Mouse (Mus musculus) neural tube, embryonic 12.5 days (tissue): ENCODE results near the gene Recql5. TPM values are rescaled to one million over a fixed set of nuclear protein-coding genes. Genes with fewer than 3 reads are reported as not detected.

ENCODE experiments used
- ATAC-seq: fragments of 200-750 bp; cut with Nextera tagmentation; 2 replicates; pipeline ENCODE4 v1.8.0; 2017; ENCODE audit warnings: low read depth, mild to moderate bottlenecking, moderate TSS enrichment, moderate library complexity; ENCODE audit not compliant: low FRiP score
- H3K27ac ChIP-seq: fragments of 300-500 bp; sonication (generic); 2 replicates; pipeline ENCODE4 v1.5.1; 2016
- H3K27me3 ChIP-seq: fragments of 300-500 bp; sonication (generic); replicated peaks from 2 replicates; pipeline ENCODE4 v1.6.1; 2016; ENCODE audit warnings: mild to moderate bottlenecking
- H3K36me3 ChIP-seq: fragments of 300-500 bp; sonication (generic); 2 replicates; pipeline ENCODE4 v1.6.1; 2016; ENCODE audit warnings: mild to moderate bottlenecking
- H3K4me1 ChIP-seq: fragments of 300-500 bp; sonication (generic); 2 replicates; pipeline ENCODE4 v1.6.1; 2016
- H3K4me2 ChIP-seq: fragments of 300-500 bp; sonication (generic); replicated peaks from 2 replicates; pipeline ENCODE4 v1.6.1; 2016; ENCODE audit warnings: mild to moderate bottlenecking
- H3K4me3 ChIP-seq: fragments of 300-500 bp; sonication (generic); 2 replicates; pipeline ENCODE4 v1.5.1; 2016
- H3K9ac ChIP-seq: fragments of 300-500 bp; sonication (generic); 2 replicates; pipeline ENCODE4 v1.6.1; 2016; ENCODE audit warnings: mild to moderate bottlenecking
- H3K9me3 ChIP-seq: fragments of 300-500 bp; sonication (generic); 2 replicates; pipeline ENCODE4 v1.6.1; 2016; ENCODE audit warnings: mild to moderate bottlenecking
- WGBS: fragments of 180-500 bp; shearing (Covaris S2); methylation state at CpG from one replicate; pipeline ENCODE4 v1.1.7; 2016; 5-methylcytosine and 5-hydroxymethylcytosine counted together
- polyA plus RNA-seq: library from polyadenylated mRNA; unstranded; fragments of >200 nt; fragmentation: Nextera tagmentation; extraction: Ambion mirVana; gene quantifications from 2 replicates; pipeline ENCODE4 v1.2.1, GENCODE M21; 2016

Gene Recql5
- polyA plus RNA-seq, 1 experiment from 2014 or later = 30.2 TPM

- H3K27me3 ChIP-seq = no peaks in the 10 kb centered on the region
- 0 out of 2 replicates have a peak overlapping the region, but pooled peaks have one; percentile 3 for H3K9ac ChIP-seq
- H3K4me2 ChIP-seq = no peak overlapping the region
- H3K4me1 ChIP-seq = no peaks in the 10 kb centered on the region
- no peak overlapping the region for H3K27ac ChIP-seq
- WGBS = 93% methylated on average over 9 of the region's 9 CpGs
- ATAC-seq = no peak
- H3K9me3 ChIP-seq = no peaks in the 10 kb centered on the region
- H3K4me3 ChIP-seq = no peak overlapping the region
- H3K36me3 ChIP-seq = peaks cover 45% of the 10 kb centered on the region
Measured at GRCm38 (mm10) chr11:115893071-115893470, 40.2 kb downstream of the Recql5 start.

- Histone ChIP-seq H3K4me2 (no peak overlapping the region), H3K9me3 (no peaks in the 10 kb centered on the region), H3K27me3 (no peaks in the 10 kb centered on the region), H3K4me3 (no peak overlapping the region), H3K4me1 (no peaks in the 10 kb centered on the region), H3K27ac (no peak overlapping the region), H3K9ac (no peak overlapping the region), H3K36me3 (peaks cover 45% of the 10 kb centered on the region)
- ATAC-seq = no peak
- WGBS = 62% methylated on average over 6 of the region's 6 CpGs
Measured at GRCm38 (mm10) chr11:115892213-115892612, 41.1 kb downstream of the Recql5 start.

GRCm38 (mm10) chr11:115889159-115889558, 44.1 kb downstream of the Recql5 start:
- WGBS = 96% methylated on average over 6 of the region's 6 CpGs
- H3K36me3 ChIP-seq = peaks cover 20% of the 10 kb centered on the region
- H3K4me3 ChIP-seq = no peak overlapping the region
- no peaks in the 10 kb centered on the region for H3K9me3 ChIP-seq
- peaks cover 6% of the 10 kb centered on the region; the same call in 1 of the 2 replicates for H3K27me3 ChIP-seq
- no peak overlapping the region for H3K4me2 ChIP-seq
- H3K27ac ChIP-seq = no peak overlapping the region
- H3K9ac ChIP-seq = no peak overlapping the region
- no peak for ATAC-seq
- H3K4me1 ChIP-seq = no peaks in the 10 kb centered on the region

- Histone ChIP-seq H3K9me3 (no peaks in the 10 kb centered on the region), H3K27me3 (peaks cover 16% of the 10 kb centered on the region), H3K36me3 (peaks cover 9% of the 10 kb centered on the region; the same call in 1 of the 2 replicates), H3K4me3 (no peak overlapping the region), H3K4me1 (no peaks in the 10 kb centered on the region), H3K4me2 (no peak overlapping the region), H3K27ac (no peak overlapping the region), H3K9ac (no peak overlapping the region)
- ATAC-seq = no peak
- WGBS = 89% methylated on average over 5 of the region's 5 CpGs
Measured at GRCm38 (mm10) chr11:115888020-115888419, 45.3 kb downstream of the Recql5 start.

GRCm38 (mm10) chr11:115886446-115886845, 46.8 kb downstream of the Recql5 start:
- Histone ChIP-seq H3K27ac (no peak overlapping the region), H3K4me2 (no peak overlapping the region), H3K9me3 (no peaks in the 10 kb centered on the region), H3K27me3 (peaks cover 23% of the 10 kb centered on the region), H3K4me1 (no peaks in the 10 kb centered on the region), H3K4me3 (no peak overlapping the region), H3K36me3 (no peaks in the 10 kb centered on the region), H3K9ac (no peak overlapping the region)
- ATAC-seq = no peak
- WGBS = 91% methylated on average over 11 of the region's 11 CpGs

GRCm38 (mm10) chr11:115885281-115885680, 48.0 kb downstream of the Recql5 start:
- Histone ChIP-seq H3K9ac (no peak overlapping the region), H3K4me3 (no peak overlapping the region), H3K27ac (no peak overlapping the region), H3K4me1 (no peaks in the 10 kb centered on the region), H3K9me3 (no peaks in the 10 kb centered on the region), H3K27me3 (peaks cover 23% of the 10 kb centered on the region), H3K4me2 (no peak overlapping the region), H3K36me3 (no peaks in the 10 kb centered on the region)
- WGBS = 73% methylated on average over 11 of the region's 11 CpGs
- ATAC-seq = no peak

- H3K4me1 ChIP-seq = no peaks in the 10 kb centered on the region
- H3K9ac ChIP-seq = no peak overlapping the region
- H3K27ac ChIP-seq = no peak overlapping the region
- peaks cover 23% of the 10 kb centered on the region for H3K27me3 ChIP-seq
- no peak overlapping the region for H3K4me2 ChIP-seq
- 87% methylated on average over 3 of the region's 3 CpGs for WGBS
- ATAC-seq = no peak
- H3K9me3 ChIP-seq = no peaks in the 10 kb centered on the region
- H3K36me3 ChIP-seq = no peaks in the 10 kb centered on the region
- no peak overlapping the region for H3K4me3 ChIP-seq
Measured at GRCm38 (mm10) chr11:115884361-115884760, 48.9 kb downstream of the Recql5 start.

- Histone ChIP-seq H3K4me2 (peak overlapping the region; percentile 19; the same call in 1 of the 2 replicates), H3K27ac (no peak overlapping the region), H3K36me3 (no peaks in the 10 kb centered on the region), H3K9ac (no peak overlapping the region; the same call in 1 of the 2 replicates), H3K4me3 (no peak overlapping the region), H3K4me1 (no peaks in the 10 kb centered on the region), H3K9me3 (no peaks in the 10 kb centered on the region), H3K27me3 (peaks cover 23% of the 10 kb centered on the region)
- 21% methylated on average over 17 of the region's 17 CpGs for WGBS
- ATAC-seq = no peak
Measured at GRCm38 (mm10) chr11:115883251-115883650, 50.0 kb downstream of the Recql5 start.

GRCm38 (mm10) chr11:115881002-115881401, 52.3 kb downstream of the Recql5 start:
- peaks cover 22% of the 10 kb centered on the region for H3K27me3 ChIP-seq
- H3K9me3 ChIP-seq = no peaks in the 10 kb centered on the region
- H3K27ac ChIP-seq = no peak overlapping the region
- ATAC-seq = no peak
- no peaks in the 10 kb centered on the region for H3K36me3 ChIP-seq
- no peaks in the 10 kb centered on the region for H3K4me1 ChIP-seq
- WGBS = 22% methylated on average over 5 of the region's 5 CpGs
- H3K9ac ChIP-seq = no peak overlapping the region
- H3K4me3 ChIP-seq = no peak overlapping the region
- no peak overlapping the region for H3K4me2 ChIP-seq

- WGBS = 87% methylated on average over 8 of the region's 8 CpGs
- Histone ChIP-seq H3K9ac (no peak overlapping the region), H3K4me2 (no peak overlapping the region), H3K36me3 (no peaks in the 10 kb centered on the region), H3K4me1 (no peaks in the 10 kb centered on the region), H3K4me3 (no peak overlapping the region), H3K27ac (no peak overlapping the region), H3K9me3 (no peaks in the 10 kb centered on the region), H3K27me3 (peaks cover 8% of the 10 kb centered on the region; the same call in 1 of the 2 replicates)
- no peak for ATAC-seq
Measured at GRCm38 (mm10) chr11:115878071-115878470, 55.2 kb downstream of the Recql5 start.

- Histone ChIP-seq H3K27ac (no peak overlapping the region), H3K27me3 (no peaks in the 10 kb centered on the region), H3K9me3 (no peaks in the 10 kb centered on the region), H3K4me2 (no peak overlapping the region), H3K4me3 (no peak overlapping the region), H3K9ac (no peak overlapping the region), H3K36me3 (no peaks in the 10 kb centered on the region), H3K4me1 (no peaks in the 10 kb centered on the region)
- 59% methylated on average over 6 of the region's 6 CpGs for WGBS
- no peak for ATAC-seq
Measured at GRCm38 (mm10) chr11:115877174-115877755, 56.0 kb downstream of the Recql5 start.

- H3K4me2 ChIP-seq = no peak overlapping the region
- H3K4me3 ChIP-seq = no peak overlapping the region
- H3K9ac ChIP-seq = no peak overlapping the region
- H3K36me3 ChIP-seq = no peaks in the 10 kb centered on the region
- H3K4me1 ChIP-seq = no peaks in the 10 kb centered on the region
- no peak overlapping the region for H3K27ac ChIP-seq
- no peaks in the 10 kb centered on the region for H3K27me3 ChIP-seq
- 84% methylated on average over 5 of the region's 5 CpGs for WGBS
- no peak for ATAC-seq
- H3K9me3 ChIP-seq = no peaks in the 10 kb centered on the region
Measured at GRCm38 (mm10) chr11:115876438-115876837, 56.8 kb downstream of the Recql5 start.

- no peak for ATAC-seq
Measured at GRCm38 (mm10) chr11:115875935-115876334, 57.3 kb downstream of the Recql5 start.

More at GRCm38 (mm10) chr11:115875935-115876334, 57.3 kb downstream of the Recql5 start:
- Histone ChIP-seq H3K9me3 (no peaks in the 10 kb centered on the region), H3K4me1 (no peaks in the 10 kb centered on the region), H3K4me3 (no peak overlapping the region), H3K36me3 (no peaks in the 10 kb centered on the region), H3K27me3 (no peaks in the 10 kb centered on the region), H3K4me2 (no peak overlapping the region), H3K9ac (no peak overlapping the region), H3K27ac (no peak overlapping the region)
- WGBS = 92% methylated on average over 3 of the region's 3 CpGs
